Mouse (Mus musculus) kidney, embryonic 15.5 days (tissue): Measurements from ENCODE around the gene Pik3r6. TPM values are rescaled to one million over a fixed set of nuclear protein-coding genes. Genes with fewer than 3 reads are reported as not detected.

Experiments
- ATAC-seq: fragments of 200-750 bp; cut with Nextera tagmentation; replicated peaks from 2 replicates; pipeline ENCODE4 v1.8.0; 2017; ENCODE audit warnings: moderate TSS enrichment; ENCODE audit not compliant: low FRiP score
- H3K27ac ChIP-seq: fragments of 300-500 bp; sonication (generic); 2 replicates; pipeline ENCODE4 v1.5.1; 2015; ENCODE audit warnings: mild to moderate bottlenecking, inconsistent platforms
- H3K27me3 ChIP-seq: fragments of 300-500 bp; sonication (generic); 2 replicates; pipeline ENCODE4 v1.6.1; 2015; ENCODE audit warnings: inconsistent platforms
- H3K36me3 ChIP-seq: fragments of 300-500 bp; sonication (generic); 2 replicates; pipeline ENCODE4 v1.6.1; 2015; ENCODE audit warnings: inconsistent platforms
- H3K4me1 ChIP-seq: fragments of 300-500 bp; sonication (generic); 2 replicates; pipeline ENCODE4 v1.6.1; 2015; ENCODE audit warnings: inconsistent platforms
- H3K4me2 ChIP-seq: fragments of 300-500 bp; sonication (generic); 2 replicates; pipeline ENCODE4 v1.6.1; 2015; ENCODE audit warnings: moderate library complexity, mild to moderate bottlenecking, inconsistent platforms
- H3K4me3 ChIP-seq: fragments of 300-500 bp; sonication (generic); replicated peaks from 2 replicates; pipeline ENCODE4 v1.5.1; 2015; ENCODE audit warnings: mild to moderate bottlenecking, inconsistent platforms
- H3K9ac ChIP-seq: fragments of 300-500 bp; sonication (generic); 2 replicates; pipeline ENCODE4 v1.6.1; 2015; ENCODE audit warnings: mild to moderate bottlenecking, inconsistent platforms
- H3K9me3 ChIP-seq: fragments of 300-500 bp; sonication (generic); replicated peaks from 2 replicates; pipeline ENCODE4 v1.6.1; 2016; ENCODE audit warnings: inconsistent platforms
- WGBS: fragments of 180-500 bp; shearing (Covaris S2); methylation state at CpG from one replicate; pipeline ENCODE4 v1.1.7; 2015; ENCODE audit warnings: mixed read lengths; 5-methylcytosine and 5-hydroxymethylcytosine counted together
- polyA plus RNA-seq: library from polyadenylated mRNA; unstranded; fragments of >200 nt; fragmentation: Nextera tagmentation; extraction: Ambion mirVana; gene quantifications from 2 replicates; pipeline ENCODE4 v1.2.1, GENCODE M21; 2015

Gene Pik3r6
- polyA plus RNA-seq, 1 experiment from 2014 or later, result 5.6 TPM

- no peak for ATAC-seq
- Histone ChIP-seq H3K9me3 (no peaks in the 10 kb centered on the region), H3K4me3 (no peak overlapping the region), H3K27me3 (no peaks in the 10 kb centered on the region), H3K9ac (no peak overlapping the region), H3K36me3 (no peaks in the 10 kb centered on the region), H3K27ac (no peak overlapping the region), H3K4me1 (no peaks in the 10 kb centered on the region), H3K4me2 (no peak overlapping the region)
- 79% methylated on average over 6 of the region's 6 CpGs for WGBS
Observed at GRCm38 (mm10) chr11:68474600-68474999, 28.2 kb upstream of the Pik3r6 start.

DNA sequence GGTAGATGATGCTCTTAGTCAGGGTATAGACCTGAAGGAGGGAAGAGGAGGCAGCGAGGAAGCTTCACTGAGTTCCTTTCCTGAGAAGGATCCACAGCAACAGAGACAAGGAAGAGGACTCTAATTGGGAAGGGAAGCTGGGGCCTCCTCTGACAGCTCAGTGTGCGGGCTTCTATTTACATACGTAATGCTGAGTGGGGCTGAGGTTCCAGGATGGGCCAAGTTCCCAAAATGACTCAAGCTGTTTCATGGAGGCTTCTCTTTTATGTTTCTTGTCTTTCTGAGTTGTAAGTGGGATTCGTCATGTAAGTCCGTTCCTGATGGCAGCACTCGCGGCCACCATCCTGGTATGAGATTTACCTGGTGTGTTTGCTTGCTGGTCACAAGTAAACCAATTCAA lies 27.1 kb upstream of the Pik3r6 start:
- ATAC-seq, result no peak
- Histone ChIP-seq H3K36me3 (no peaks in the 10 kb centered on the region), H3K4me2 (no peak overlapping the region), H3K27ac (no peak overlapping the region), H3K27me3 (no peaks in the 10 kb centered on the region), H3K4me1 (no peaks in the 10 kb centered on the region), H3K9me3 (no peaks in the 10 kb centered on the region), H3K9ac (no peak overlapping the region), H3K4me3 (no peak overlapping the region)
- whole genome bisulfite sequencing, result 84% methylated on average over 7 of the region's 7 CpGs

DNA sequence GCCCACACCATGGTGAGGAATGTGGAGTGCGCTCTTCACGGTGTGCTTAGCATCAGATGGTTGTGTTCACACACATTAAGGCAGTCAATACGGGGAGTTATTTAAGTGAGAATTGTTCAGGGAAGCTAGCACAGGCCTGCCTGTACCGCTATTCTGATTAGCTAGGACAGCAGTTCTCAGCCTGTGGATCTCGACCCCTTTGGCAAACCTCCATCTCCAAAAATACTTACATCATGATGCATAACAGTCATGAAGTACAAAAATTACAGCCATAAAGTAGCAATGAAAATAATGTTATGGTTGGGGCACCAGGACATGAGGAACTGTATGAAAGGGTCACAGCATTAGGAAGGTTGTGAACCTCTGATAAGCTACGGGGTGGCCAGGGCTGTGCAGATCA lies 25.2 kb upstream of the Pik3r6 start:
- no peak overlapping the region for H3K9ac ChIP-seq
- 84% methylated on average over 6 of the region's 6 CpGs for WGBS
- H3K4me3 ChIP-seq, result no peak overlapping the region
- H3K36me3 ChIP-seq, result no peaks in the 10 kb centered on the region
- no peaks in the 10 kb centered on the region for H3K9me3 ChIP-seq
- ATAC-seq, result no peak
- H3K4me1 ChIP-seq, result no peaks in the 10 kb centered on the region
- no peaks in the 10 kb centered on the region for H3K27me3 ChIP-seq
- H3K4me2 ChIP-seq, result no peak overlapping the region
- no peak overlapping the region for H3K27ac ChIP-seq

- Histone ChIP-seq H3K4me3 (no peak overlapping the region), H3K4me2 (no peak overlapping the region), H3K9me3 (no peaks in the 10 kb centered on the region), H3K4me1 (no peaks in the 10 kb centered on the region), H3K36me3 (no peaks in the 10 kb centered on the region), H3K9ac (no peak overlapping the region), H3K27me3 (no peaks in the 10 kb centered on the region), H3K27ac (no peak overlapping the region)
- ATAC-seq, result no peak
- 81% methylated on average over 3 of the region's 3 CpGs for WGBS
Observed at GRCm38 (mm10) chr11:68478574-68478981, 24.2 kb upstream of the Pik3r6 start.

GRCm38 (mm10) chr11:68480660-68481059 lies 22.2 kb upstream of the Pik3r6 start:
- no peaks in the 10 kb centered on the region for H3K4me1 ChIP-seq
- H3K27ac ChIP-seq, result no peak overlapping the region
- no peaks in the 10 kb centered on the region for H3K36me3 ChIP-seq
- H3K27me3 ChIP-seq, result no peaks in the 10 kb centered on the region
- ATAC-seq, result no peak
- H3K4me3 ChIP-seq, result no peak overlapping the region
- no peak overlapping the region for H3K4me2 ChIP-seq
- no peak overlapping the region for H3K9ac ChIP-seq
- WGBS, result 90% methylated on average over 4 of the region's 4 CpGs
- H3K9me3 ChIP-seq, result no peaks in the 10 kb centered on the region

DNA sequence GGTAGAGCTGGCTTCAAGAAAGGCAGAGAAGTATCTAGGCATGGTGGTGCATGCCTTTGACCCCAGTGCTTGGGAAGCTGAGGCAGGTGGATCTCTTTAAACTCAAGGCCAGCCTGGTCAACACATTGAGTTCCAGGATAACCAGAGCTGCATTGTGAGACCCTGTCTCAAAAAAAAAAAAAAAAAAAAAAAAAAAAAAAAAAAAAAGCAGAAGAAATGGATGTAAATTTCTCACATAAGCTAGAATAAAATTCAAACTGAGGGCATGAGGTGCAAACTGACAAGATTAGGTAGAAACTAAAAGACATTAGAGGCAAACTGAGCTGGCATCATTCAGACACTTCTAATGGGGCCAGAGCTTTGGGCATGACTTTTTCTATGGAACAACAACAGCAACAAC lies 20.8 kb upstream of the Pik3r6 start:
- H3K4me3 ChIP-seq, result no peak overlapping the region
- no peak overlapping the region for H3K4me2 ChIP-seq
- H3K9ac ChIP-seq, result no peak overlapping the region
- ATAC-seq, result no peak
- no peaks in the 10 kb centered on the region for H3K36me3 ChIP-seq
- no peaks in the 10 kb centered on the region for H3K4me1 ChIP-seq
- no peaks in the 10 kb centered on the region for H3K27me3 ChIP-seq
- no peaks in the 10 kb centered on the region for H3K9me3 ChIP-seq
- H3K27ac ChIP-seq, result no peak overlapping the region

DNA sequence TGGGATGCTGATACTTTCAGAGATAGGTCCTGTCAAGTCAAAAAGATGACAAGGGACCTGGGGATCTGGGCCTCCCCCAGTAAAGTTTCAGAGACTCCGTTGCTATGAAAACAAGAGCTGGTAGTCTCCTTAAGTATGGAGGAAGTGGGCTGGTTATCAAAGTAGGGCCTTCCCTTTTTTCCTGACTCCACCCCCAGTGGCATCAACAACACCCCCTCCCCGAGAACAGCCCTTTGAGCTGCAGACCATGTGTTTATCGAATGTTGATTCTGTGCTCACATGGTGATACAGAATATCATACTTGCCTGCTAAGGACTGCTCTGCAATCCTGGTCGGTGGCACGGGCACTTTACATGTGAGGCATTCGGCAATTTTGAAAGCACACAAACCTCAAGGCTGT lies 19.6 kb upstream of the Pik3r6 start:
- 67% methylated on average over 6 of the region's 6 CpGs for WGBS
- Histone ChIP-seq H3K27me3 (no peaks in the 10 kb centered on the region), H3K36me3 (no peaks in the 10 kb centered on the region), H3K4me1 (no peaks in the 10 kb centered on the region), H3K9ac (no peak overlapping the region), H3K9me3 (no peaks in the 10 kb centered on the region), H3K4me2 (no peak overlapping the region), H3K4me3 (no peak overlapping the region), H3K27ac (no peak overlapping the region)
- ATAC-seq, result no peak

GRCm38 (mm10) chr11:68484431-68484830 lies 18.4 kb upstream of the Pik3r6 start:
- no peak overlapping the region for H3K4me3 ChIP-seq
- WGBS, result 81% methylated on average over 3 of the region's 3 CpGs
- no peak overlapping the region for H3K4me2 ChIP-seq
- no peak overlapping the region for H3K27ac ChIP-seq
- no peaks in the 10 kb centered on the region for H3K27me3 ChIP-seq
- H3K9me3 ChIP-seq, result no peaks in the 10 kb centered on the region
- H3K9ac ChIP-seq, result no peak overlapping the region
- H3K4me1 ChIP-seq, result no peaks in the 10 kb centered on the region
- ATAC-seq, result no peak
- H3K36me3 ChIP-seq, result no peaks in the 10 kb centered on the region

- ATAC-seq, result no peak
- Histone ChIP-seq H3K27ac (no peak overlapping the region), H3K4me3 (no peak overlapping the region), H3K9me3 (no peaks in the 10 kb centered on the region), H3K4me2 (no peak overlapping the region), H3K27me3 (no peaks in the 10 kb centered on the region), H3K36me3 (no peaks in the 10 kb centered on the region), H3K4me1 (no peaks in the 10 kb centered on the region), H3K9ac (no peak overlapping the region)
- 32% methylated on average over 8 of the region's 8 CpGs for WGBS
Observed at GRCm38 (mm10) chr11:68485206-68485942, 17.4 kb upstream of the Pik3r6 start.

GRCm38 (mm10) chr11:68486093-68486492 lies 16.7 kb upstream of the Pik3r6 start:
- Histone ChIP-seq H3K27me3 (no peaks in the 10 kb centered on the region), H3K9ac (no peak overlapping the region), H3K9me3 (no peaks in the 10 kb centered on the region), H3K27ac (no peak overlapping the region), H3K4me2 (no peak overlapping the region), H3K4me1 (no peaks in the 10 kb centered on the region), H3K4me3 (no peak overlapping the region), H3K36me3 (no peaks in the 10 kb centered on the region)
- ATAC-seq, result no peak
- WGBS, result 89% methylated on average over 3 of the region's 3 CpGs

- no peaks in the 10 kb centered on the region for H3K4me1 ChIP-seq
- no peak overlapping the region for H3K4me2 ChIP-seq
- no peak overlapping the region for H3K27ac ChIP-seq
- no peaks in the 10 kb centered on the region for H3K9me3 ChIP-seq
- WGBS, result 84% methylated on average over 10 of the region's 10 CpGs
- H3K27me3 ChIP-seq, result no peaks in the 10 kb centered on the region
- H3K9ac ChIP-seq, result no peak overlapping the region
- no peak for ATAC-seq
- no peaks in the 10 kb centered on the region for H3K36me3 ChIP-seq
- no peak overlapping the region for H3K4me3 ChIP-seq
Observed at GRCm38 (mm10) chr11:68487720-68488119, 15.1 kb upstream of the Pik3r6 start.

- Histone ChIP-seq H3K4me2 (no peak overlapping the region), H3K4me1 (no peaks in the 10 kb centered on the region), H3K9ac (no peak overlapping the region), H3K4me3 (no peak overlapping the region), H3K27ac (no peak overlapping the region), H3K9me3 (no peaks in the 10 kb centered on the region), H3K36me3 (no peaks in the 10 kb centered on the region), H3K27me3 (no peaks in the 10 kb centered on the region)
- WGBS, result 81% methylated on average over 6 of the region's 6 CpGs
- no peak for ATAC-seq
Observed at GRCm38 (mm10) chr11:68488256-68488824, 14.5 kb upstream of the Pik3r6 start.

DNA sequence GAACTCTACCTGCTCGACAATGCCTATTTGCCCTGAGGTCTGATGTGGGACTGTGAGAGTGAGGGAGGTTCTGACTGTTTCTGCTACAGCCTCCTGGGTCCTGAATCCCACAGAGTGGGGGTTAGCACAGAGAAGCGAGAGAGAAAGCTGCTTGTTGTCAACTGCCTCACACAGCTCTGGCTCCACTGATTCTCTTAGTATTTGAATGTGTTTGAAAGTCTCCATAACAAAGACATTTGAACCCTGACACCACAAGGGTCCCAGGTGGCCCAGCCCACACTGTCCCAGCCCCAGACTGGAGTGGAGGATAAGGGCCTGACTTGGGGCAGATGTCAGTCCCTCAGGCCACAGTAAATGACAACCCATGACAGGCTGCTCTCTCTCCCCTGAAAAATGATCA lies 13.6 kb upstream of the Pik3r6 start:
- Histone ChIP-seq H3K27me3 (no peaks in the 10 kb centered on the region), H3K36me3 (no peaks in the 10 kb centered on the region), H3K4me2 (no peak overlapping the region), H3K4me1 (no peaks in the 10 kb centered on the region), H3K4me3 (no peak overlapping the region), H3K27ac (no peak overlapping the region), H3K9me3 (no peaks in the 10 kb centered on the region), H3K9ac (no peak overlapping the region)
- no peak for ATAC-seq
- 48% methylated on average over 2 of the region's 2 CpGs for WGBS
